Mouse (Mus musculus) inflammation-experienced regulatory T-cells, adult 6 months (primary cell): Measurements from ENCODE around the gene 9430007A20Rik. TPM values are rescaled to one million over a fixed set of nuclear protein-coding genes. Genes with fewer than 3 reads are reported as not detected.
"Not testable (repeated sequence)": the region's sequence is repeated elsewhere in the genome, so short reads cannot be mapped to it uniquely, and the experiment has no call there.

Experiments
- ATAC-seq: one replicate; pipeline ENCODE4 v1.8.0; 2017
- polyA plus RNA-seq, 3 experiments: library from polyadenylated mRNA; unstranded; fragments of 100-300 nt; shearing (Covaris generic); gene quantifications; one replicate each; pipeline ENCODE4 v1.2.1; 2017

9430007A20Rik gene
- polyA plus RNA-seq: not detected

- ATAC-seq: no peak
These were observed at the start of gene 9430007A20Rik for GRCm38 (mm10) chr4:144519522-144519921. Gene 9430007A20Rik, plus strand, starts transcription at chr4:144519822.

GRCm38 (mm10) chr4:144493331-144493730, 26.3 kb upstream of the 9430007A20Rik start:
- no peak for ATAC-seq

GRCm38 (mm10) chr4:144506518-144506917, 13.1 kb upstream of the 9430007A20Rik start:
- no peak for ATAC-seq

- no peak for ATAC-seq
These were observed 25.1 kb downstream of the 9430007A20Rik start for GRCm38 (mm10) chr4:144544689-144545088.

- ATAC-seq: not testable (repeated sequence)
These were observed 25.7 kb downstream of the 9430007A20Rik start for GRCm38 (mm10) chr4:144545339-144545738.

GRCm38 (mm10) chr4:144551156-144551555, 31.5 kb downstream of the 9430007A20Rik start:
- no peak for ATAC-seq

GRCm38 (mm10) chr4:144559792-144560191, 40.2 kb downstream of the 9430007A20Rik start:
- no peak for ATAC-seq

- ATAC-seq: no peak
These were observed 41.6 kb downstream of the 9430007A20Rik start for GRCm38 (mm10) chr4:144561205-144561604.

- ATAC-seq: no peak
These were observed 45.4 kb downstream of the 9430007A20Rik start, which contains the start of gene Gm13124 for GRCm38 (mm10) chr4:144565034-144565433. Gene Gm13124, minus strand, starts transcription at chr4:144565134.

GRCm38 (mm10) chr4:144567752-144568151, 48.1 kb downstream of the 9430007A20Rik start:
- no peak for ATAC-seq

Other genes starting within 250 kb of the 9430007A20Rik start
- gene Pramel5, start 239.3 kb upstream of the 9430007A20Rik start, polyA plus RNA-seq: not detected
- not detected for gene Gm13128, start 189.6 kb upstream of the 9430007A20Rik start, polyA plus RNA-seq
- gene Gm13119, start 161.9 kb upstream of the 9430007A20Rik start, polyA plus RNA-seq: not detected
- gene Pramef20, start 141.9 kb upstream of the 9430007A20Rik start, polyA plus RNA-seq: not detected
- not detected for gene Pramef12, start 111.4 kb upstream of the 9430007A20Rik start, polyA plus RNA-seq
- not detected for gene 1700012P22Rik, start 81.0 kb upstream of the 9430007A20Rik start, polyA plus RNA-seq
- gene Gm9944, start 66.5 kb upstream of the 9430007A20Rik start, polyA plus RNA-seq: not detected
- gene Aadacl3, start 56.1 kb upstream of the 9430007A20Rik start, polyA plus RNA-seq: not detected
- gene Gm13124, start 45.3 kb downstream of the 9430007A20Rik start, polyA plus RNA-seq: not detected
- gene Aadacl4, start 93.9 kb downstream of the 9430007A20Rik start, polyA plus RNA-seq: not detected
- gene Gm436, start 166.5 kb downstream of the 9430007A20Rik start, polyA plus RNA-seq: not detected
- not detected for gene Gm13178, start 201.6 kb downstream of the 9430007A20Rik start, polyA plus RNA-seq